Mouse (Mus musculus) myocyte (in vitro differentiated cells): ENCODE results near the gene 1810055G02Rik.

Experiments
- CEBPB ChIP-seq: IDR thresholded peaks from 2 replicates; pipeline ENCODE4 v1.6.1; 2011; ENCODE audit warnings: mild to moderate bottlenecking, moderate library complexity; ENCODE audit not compliant: poor library complexity, insufficient read depth, severe bottlenecking
- E2F4 ChIP-seq: IDR thresholded peaks from one replicate; pipeline ENCODE4 v1.6.1; 2011; ENCODE audit warnings: mild to moderate bottlenecking, control low read depth, moderate library complexity; ENCODE audit not compliant: insufficient read depth
- MAX ChIP-seq: IDR thresholded peaks from one replicate; pipeline ENCODE4 v1.6.1; 2011; ENCODE audit warnings: low read depth, mild to moderate bottlenecking, control low read depth
- MYOD1 ChIP-seq, 3 experiments: IDR thresholded peaks; one replicate each; pipeline ENCODE4 v1.6.1; 2011; ENCODE audit warnings: control low read depth in 2 of 3, low read depth in 2 of 3, mild to moderate bottlenecking in 2 of 3, moderate library complexity in 1 of 3; ENCODE audit not compliant: insufficient read length in 2 of 3, control insufficient read depth in 1 of 3
- MYOG ChIP-seq, 3 experiments: IDR thresholded peaks; one replicate each; pipeline ENCODE4 v1.6.1; 2011; ENCODE audit warnings: control low read depth in 2 of 3, low read depth in 2 of 3, mild to moderate bottlenecking in 2 of 3; ENCODE audit not compliant: insufficient read length in 2 of 3, control insufficient read depth in 1 of 3, insufficient read depth in 1 of 3
- POLR2A ChIP-seq: IDR thresholded peaks from one replicate; pipeline ENCODE4 v1.6.1; 2011; ENCODE audit warnings: low read depth, mild to moderate bottlenecking, control low read depth, moderate library complexity; ENCODE audit not compliant: insufficient read length
- POLR2AphosphoS2 ChIP-seq: IDR thresholded peaks from one replicate; pipeline ENCODE4 v1.6.1; 2011; ENCODE audit warnings: low read depth, control low read depth; ENCODE audit not compliant: insufficient read length
- REST ChIP-seq: IDR thresholded peaks from one replicate; pipeline ENCODE4 v1.6.1; 2011; ENCODE audit warnings: mild to moderate bottlenecking, control low read depth, moderate library complexity; ENCODE audit not compliant: insufficient read depth, insufficient read length
- SRF ChIP-seq: IDR thresholded peaks from one replicate; pipeline ENCODE4 v1.6.1; 2011; ENCODE audit warnings: low read depth; ENCODE audit not compliant: control insufficient read depth, insufficient read length
- TCF12 ChIP-seq: IDR thresholded peaks from one replicate; pipeline ENCODE4 v1.6.1; 2011; ENCODE audit warnings: mild to moderate bottlenecking, control low read depth; ENCODE audit not compliant: poor library complexity, insufficient read depth, severe bottlenecking
- TCF3 ChIP-seq: IDR thresholded peaks from one replicate; pipeline ENCODE4 v1.6.1; 2011; ENCODE audit warnings: low read depth, control low read depth; ENCODE audit not compliant: insufficient read length
- USF1 ChIP-seq: IDR thresholded peaks from one replicate; pipeline ENCODE4 v1.6.1; 2011; ENCODE audit warnings: low read depth, mild to moderate bottlenecking, control low read depth, moderate library complexity

DNA sequence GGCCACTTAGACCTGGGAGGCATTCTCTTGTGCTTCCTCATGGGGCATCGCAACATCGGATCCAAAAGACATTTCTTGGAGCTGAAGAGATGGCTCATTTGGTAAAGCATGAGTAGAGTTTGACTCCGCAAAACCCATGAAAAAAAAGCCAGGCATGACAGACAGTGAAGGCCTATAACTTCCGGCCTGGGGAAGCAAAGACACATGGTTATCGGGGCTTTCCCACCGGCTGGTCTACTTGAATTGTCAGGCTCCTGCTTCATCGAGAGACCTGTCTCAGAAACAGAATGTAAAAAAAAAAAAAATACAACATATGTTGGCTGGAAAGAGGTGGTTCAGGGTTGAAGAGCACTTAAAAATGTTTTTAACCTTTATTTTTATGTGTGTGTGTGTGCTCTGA lies 31.6 kb downstream of the 1810055G02Rik start:
- TF ChIP-seq MYOG (IDR thresholded peaks at IDR 0.05; ENCODE audit: control insufficient read depth in 1 of 3, insufficient read depth in 1 of 3, insufficient read length in 2 of 3, low read depth in 2 of 3) (no peak), POLR2AphosphoS2 (no peak), POLR2A (no peak), TCF3 (no peak), TCF12 (no peak), E2F4 (no peak), USF1 (no peak), MAX (no peak), MYOD1 (IDR thresholded peaks at IDR 0.05; ENCODE audit: control insufficient read depth in 1 of 3, insufficient read length in 2 of 3, low read depth in 2 of 3) (no peak), SRF (no peak), CEBPB (no peak), REST (no peak)
